Mouse (Mus musculus): ENCODE measurements around the gene Lrrfip1.

The Lrrfip1 gene

GRCm38 (mm10) chr1:90998891-90999611, 514 bp downstream of the Lrrfip1 start:
- DNase-seq (ENCODE audit: low read depth, low spot score): no peak

DNA sequence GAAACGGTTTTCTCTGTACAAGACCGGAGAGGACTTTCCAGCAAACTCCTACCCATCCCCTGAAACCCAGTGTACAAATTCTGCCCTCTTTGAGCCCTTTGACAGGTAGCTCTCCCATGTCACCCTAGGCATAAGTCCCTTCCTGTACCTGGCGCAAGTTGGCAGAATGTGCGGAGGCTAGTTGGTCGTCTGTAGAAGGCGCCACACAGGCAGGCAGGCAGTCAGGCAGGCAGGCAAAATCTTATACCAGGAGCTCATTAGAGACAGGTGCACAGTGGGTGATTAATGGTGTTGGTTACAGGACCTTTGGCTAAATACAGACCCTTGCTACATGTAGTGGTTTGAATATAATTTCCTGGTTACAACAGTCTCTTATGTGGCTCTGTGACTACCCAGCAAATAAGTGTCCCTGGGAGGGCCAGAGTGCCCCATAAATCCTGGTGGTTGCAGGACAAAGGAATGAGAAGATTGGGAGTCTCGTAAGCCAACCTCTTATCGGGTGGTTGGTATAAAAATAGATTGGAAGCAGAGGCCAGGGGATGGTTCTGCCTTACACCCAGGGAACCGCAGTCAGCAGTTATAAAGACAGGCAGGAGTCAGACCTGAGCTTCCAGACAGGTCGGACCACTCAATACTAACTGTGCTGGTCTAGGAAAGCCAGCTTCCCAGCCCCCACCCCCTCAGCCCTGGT, 1.5 kb downstream of the Lrrfip1 start:
- no peak for DNase-seq (ENCODE audit: low read depth, low spot score)

DNA sequence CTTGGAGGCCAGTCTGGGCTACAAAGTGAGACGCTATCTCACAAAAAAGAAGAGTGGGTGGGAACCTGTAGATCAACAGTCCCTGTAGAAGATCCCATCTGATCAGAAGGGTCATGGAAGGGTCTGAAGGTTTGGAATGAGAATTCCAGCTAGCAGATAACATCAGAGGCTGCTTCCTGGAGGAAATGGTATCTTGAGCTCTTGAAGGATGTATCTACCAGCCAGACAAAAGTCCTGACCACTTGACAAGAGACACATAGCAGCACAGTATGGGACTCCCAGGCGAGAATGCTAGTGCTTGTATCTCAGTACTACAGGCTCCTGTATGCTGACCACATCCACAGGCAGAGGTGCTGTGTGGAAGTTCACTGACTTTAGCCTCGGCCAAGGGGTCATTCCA, 2.6 kb downstream of the Lrrfip1 start:
- DNase-seq (ENCODE audit: low read depth, low spot score): no peak

DNA sequence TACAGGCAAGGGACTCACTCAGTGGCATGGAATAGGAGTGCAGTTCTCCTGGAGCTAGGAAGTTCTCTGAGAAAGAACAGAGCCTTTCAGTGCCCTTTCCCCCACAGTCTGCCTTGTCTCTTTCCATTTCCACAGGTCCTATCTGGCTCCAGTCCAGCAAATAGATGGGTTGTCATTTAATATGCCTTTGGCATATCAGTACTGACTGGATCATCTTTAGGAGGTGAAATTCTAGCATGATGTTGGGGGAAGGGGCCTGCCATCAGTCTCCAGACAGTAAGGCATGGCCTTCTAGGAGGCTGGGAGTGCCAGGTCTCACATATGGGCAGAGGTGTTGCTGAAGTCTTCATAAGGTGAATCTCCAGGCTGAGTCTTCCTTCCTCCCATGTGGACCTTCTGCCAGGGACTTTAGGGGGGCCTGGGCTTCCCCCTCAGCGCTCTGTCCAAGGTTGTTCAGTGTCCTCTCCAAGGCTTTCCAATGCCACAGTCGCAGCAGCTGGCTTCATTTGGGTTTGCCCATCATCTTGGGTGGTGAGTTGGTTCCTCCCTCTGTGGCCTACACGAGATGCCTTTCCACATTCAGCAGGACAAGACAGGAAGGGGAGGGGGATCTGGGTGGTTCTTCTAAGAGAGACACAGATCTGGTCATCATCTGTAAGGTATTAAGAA, 3.5 kb downstream of the Lrrfip1 start:
- DNase-seq (ENCODE audit: low read depth, low spot score): no peak

DNA sequence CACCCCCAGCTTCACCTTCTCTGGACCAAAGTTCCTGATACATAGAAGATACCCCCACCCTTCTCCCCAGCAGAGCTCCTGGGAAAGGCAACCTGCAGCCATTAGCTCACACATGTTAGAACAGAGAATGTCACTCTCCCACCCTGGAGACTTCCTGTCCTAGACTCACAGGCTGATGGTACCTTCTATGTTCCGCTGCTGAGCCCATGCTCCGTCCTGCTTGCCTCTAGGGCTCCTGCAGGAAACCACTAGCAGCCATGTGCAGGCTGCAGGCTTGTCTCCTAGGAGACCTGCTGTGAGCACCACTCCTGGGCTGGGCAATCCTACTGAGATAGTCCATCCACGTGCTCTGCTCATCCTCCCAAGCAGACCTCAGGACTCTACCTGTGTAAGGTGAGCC, 4.1 kb downstream of the Lrrfip1 start:
- no peak for DNase-seq (ENCODE audit: low read depth, low spot score)

DNA sequence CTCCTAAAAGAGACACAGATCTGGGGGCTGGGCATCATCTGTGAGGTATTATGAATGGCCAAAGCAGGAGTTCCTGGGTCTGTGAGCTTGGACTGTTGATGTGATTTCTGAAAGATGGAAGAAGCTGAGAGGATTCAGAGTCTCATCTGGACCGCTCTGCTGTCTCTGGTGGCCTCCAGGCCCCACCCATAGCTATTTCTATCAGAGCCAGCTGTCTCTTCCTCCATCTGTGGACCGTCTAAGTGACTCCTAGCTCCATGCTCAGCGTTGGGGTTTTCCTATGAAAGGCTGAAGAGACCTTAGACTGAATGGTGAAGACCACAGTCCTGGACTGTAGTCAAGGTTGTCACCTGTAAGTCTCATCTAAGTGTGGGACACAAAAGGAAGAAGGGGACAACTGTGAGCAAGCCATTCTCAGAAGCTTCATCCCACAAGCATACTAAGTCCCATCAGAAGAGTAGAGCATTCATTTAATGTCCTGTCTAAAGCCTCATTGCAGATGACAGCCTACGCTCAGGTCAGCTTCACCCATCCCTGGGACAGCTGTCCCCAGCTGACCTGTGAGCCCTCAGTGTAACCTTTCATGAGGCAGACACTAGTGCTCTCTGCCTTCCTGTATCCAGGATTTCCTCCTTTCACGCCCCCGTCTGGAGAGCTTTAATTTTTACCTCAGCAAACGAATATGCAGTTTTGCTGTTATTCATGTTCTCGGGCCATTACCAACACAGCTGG, 5.2 kb downstream of the Lrrfip1 start:
- DNase-seq (ENCODE audit: low read depth, low spot score): no peak

- no peak for DNase-seq (ENCODE audit: low read depth, low spot score)
Measured at GRCm38 (mm10) chr1:91006037-91006436, 7.5 kb downstream of the Lrrfip1 start.

DNA sequence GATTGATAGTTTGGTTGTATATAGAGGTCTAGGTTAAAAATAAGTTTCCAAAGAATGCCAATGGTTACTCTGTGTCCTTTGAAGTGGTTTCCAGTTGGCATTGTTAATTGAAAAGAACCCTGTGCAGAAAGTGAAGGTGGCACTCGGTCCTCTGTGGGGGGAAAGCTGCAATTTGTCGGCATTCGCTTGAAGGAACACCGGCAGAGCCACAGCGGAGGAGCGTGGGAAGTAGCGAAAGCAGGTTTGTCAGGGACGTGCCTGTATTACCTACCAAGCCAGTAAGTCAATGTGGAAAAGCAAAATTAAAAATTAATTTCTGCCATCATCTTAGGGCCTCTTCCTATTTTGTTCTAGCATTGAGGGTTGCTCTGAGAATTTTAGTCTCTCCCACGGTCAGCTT, 8.2 kb downstream of the Lrrfip1 start:
- no peak for DNase-seq (ENCODE audit: low read depth, low spot score)

DNA sequence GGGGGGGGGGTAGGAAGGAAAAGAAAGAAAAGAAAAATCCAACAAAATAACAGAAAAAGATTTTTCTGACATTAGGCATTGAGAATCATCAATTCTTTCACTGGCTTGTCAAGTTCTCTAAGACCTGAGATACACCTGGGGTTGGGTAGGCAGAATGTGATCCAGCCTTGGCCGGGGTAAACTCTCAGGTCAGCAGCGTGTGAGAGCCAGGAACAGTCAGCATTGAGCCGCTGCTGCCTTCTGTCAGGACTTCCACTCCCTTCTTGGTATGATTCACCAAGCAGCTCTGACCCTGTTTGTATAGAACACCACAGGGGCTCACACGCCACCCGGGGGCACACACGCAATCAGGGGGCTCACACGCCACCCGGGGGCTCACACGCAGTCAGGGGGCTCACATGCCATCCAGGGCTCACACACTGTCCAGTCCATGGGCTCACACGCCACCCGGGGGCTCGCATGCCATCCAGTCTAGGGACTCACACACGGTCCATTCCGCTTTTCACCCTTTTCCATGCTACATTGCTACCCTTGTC, 9.7 kb downstream of the Lrrfip1 start:
- no peak for DNase-seq (ENCODE audit: low read depth, low spot score)

- DNase-seq (ENCODE audit: low read depth, low spot score): no peak
Measured at GRCm38 (mm10) chr1:91008746-91009145, 10.2 kb downstream of the Lrrfip1 start.

DNA sequence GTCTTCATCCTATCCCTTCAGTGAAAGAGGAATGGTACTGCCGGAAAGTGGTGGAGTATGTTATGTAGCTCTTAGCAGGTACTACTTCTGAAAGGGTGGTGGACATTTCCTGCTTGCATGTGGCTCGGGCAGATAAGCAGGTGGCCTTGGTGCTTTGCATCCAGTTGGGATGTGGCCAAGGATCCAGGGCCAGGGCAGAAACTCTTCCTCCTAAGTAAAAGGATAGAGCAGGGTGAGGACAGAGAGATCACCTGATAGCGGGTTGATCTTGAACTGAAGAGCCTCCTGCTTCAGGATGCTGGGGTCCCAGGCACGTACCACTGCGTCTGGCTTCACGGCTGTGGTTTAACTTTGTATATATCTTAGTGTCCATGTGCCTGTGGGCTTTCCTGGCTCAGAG, 10.7 kb downstream of the Lrrfip1 start:
- DNase-seq (ENCODE audit: low read depth, low spot score): no peak

GRCm38 (mm10) chr1:91010216-91010615, 11.7 kb downstream of the Lrrfip1 start:
- DNase-seq (ENCODE audit: low read depth, low spot score): no peak

DNA sequence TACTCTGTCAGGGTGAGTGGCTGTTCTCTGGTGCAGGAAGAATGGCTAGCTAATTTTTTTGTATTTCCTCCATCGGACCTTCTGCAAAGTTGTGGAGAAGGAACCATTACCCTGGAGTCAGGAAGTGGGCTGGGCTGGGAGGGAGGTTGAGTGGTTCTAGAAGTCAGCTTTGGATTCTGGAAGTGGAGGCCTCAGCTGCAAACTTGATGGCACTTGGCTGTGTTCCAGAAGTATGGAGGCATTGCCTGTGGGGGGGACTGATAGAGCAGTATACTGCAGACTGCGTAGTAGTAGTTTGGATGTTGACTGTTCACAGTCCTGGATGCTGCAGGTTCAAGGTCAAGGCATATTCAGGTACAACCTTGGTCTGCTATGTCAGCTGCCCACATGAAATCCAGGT, 12.2 kb downstream of the Lrrfip1 start:
- DNase-seq (ENCODE audit: low read depth, low spot score): no peak

DNA sequence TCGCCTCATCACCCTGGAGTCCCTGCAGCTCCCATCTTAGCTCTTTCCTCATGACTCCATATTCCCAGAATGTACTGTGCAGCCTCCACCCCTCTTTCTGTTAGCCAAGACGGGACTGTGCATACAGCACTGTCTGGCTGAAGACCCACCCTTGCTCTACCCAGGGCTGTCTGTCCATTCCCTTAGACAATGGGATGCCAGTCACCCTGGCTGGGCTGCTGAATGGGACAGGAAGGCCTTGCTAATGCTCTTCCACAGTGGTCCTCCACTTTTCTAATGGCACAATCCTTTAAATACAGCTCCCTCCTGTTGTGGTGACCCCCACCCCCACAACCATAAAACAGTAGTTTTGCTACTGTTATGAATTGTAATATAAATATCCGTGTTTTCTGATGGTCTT, 12.8 kb downstream of the Lrrfip1 start:
- no peak for DNase-seq (ENCODE audit: low read depth, low spot score)

GRCm38 (mm10) chr1:91013803-91014202, 15.3 kb downstream of the Lrrfip1 start:
- no peak for DNase-seq (ENCODE audit: low read depth, low spot score)

DNA sequence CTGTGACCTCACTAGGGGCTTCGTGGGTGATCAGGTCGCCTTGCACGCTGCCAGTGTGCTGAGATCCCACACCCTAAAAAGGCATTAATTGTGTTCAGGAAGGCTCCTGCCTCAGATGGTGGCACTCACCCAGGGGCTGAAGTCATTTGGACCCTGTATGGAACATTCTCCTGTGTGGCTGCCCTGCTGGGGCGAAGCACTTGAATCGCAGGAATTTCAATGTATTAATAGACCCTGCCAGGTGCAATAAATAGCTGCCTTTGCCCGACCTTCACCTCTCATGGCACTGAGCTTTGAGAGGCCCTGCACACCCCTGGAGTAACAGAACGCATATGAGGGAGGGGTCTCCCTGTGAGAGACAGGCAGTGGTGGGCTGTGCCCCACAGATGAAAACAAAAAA, 17.0 kb downstream of the Lrrfip1 start:
- DNase-seq (ENCODE audit: low read depth, low spot score): no peak

GRCm38 (mm10) chr1:91017111-91017758, 18.7 kb downstream of the Lrrfip1 start:
- DNase-seq (ENCODE audit: low read depth, low spot score): no peak

GRCm38 (mm10) chr1:91019346-91019745, 20.8 kb downstream of the Lrrfip1 start:
- no peak for DNase-seq (ENCODE audit: low read depth, low spot score)

- DNase-seq (ENCODE audit: low read depth, low spot score): no peak
Measured at GRCm38 (mm10) chr1:91021304-91021703, 22.8 kb downstream of the Lrrfip1 start.

DNA sequence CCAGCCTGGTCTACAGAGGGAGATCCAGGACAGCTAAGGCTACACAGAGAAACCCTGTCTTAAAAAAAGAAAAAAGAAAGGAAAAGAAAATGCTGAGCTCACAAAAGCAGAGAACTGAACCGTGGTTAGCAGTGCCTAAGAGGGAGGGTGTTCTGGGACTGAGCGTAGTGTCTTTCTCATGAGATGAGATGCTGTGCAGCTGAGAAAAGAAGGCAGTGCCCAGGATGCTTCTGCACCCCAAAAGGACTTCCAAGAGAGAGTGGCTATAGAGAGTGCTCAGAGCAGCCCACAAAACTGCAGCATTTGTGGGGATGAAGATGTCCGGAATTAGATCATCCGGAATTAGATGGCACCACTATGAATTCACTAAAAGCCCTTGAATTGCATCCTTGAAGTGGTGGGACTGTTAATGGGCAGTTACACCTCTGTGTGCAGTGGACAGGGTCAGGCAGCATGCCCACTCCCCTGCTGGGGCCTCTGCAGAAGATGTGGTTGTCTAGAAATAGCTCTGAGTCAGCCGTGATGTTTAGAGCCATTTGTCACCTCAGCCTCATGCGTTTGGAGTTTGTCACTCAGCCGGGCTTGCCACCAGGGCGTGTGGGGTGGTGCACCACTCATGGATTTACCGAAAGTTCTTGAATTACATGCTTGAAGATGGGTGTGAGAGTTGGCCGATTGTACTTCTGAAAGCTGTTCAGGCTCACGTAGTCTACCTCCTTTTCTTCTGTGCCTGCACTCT, 23.8 kb downstream of the Lrrfip1 start:
- no peak for DNase-seq (ENCODE audit: low read depth, low spot score)

- no peak for DNase-seq (ENCODE audit: low read depth, low spot score)
Measured at GRCm38 (mm10) chr1:91023230-91023629, 24.7 kb downstream of the Lrrfip1 start.
